Mouse (Mus musculus) frontal cortex, adult (tissue): ENCODE measurements around the gene Psmd3.

ENCODE experiments used
- ATAC-seq: cut with Nextera tagmentation; 2 replicates; pipeline ENCODE4 v1.9.2; 2017; ENCODE audit warnings: mild to moderate bottlenecking, moderate library complexity, mixed read lengths; ENCODE audit not compliant: low TSS enrichment

The Psmd3 gene

DNA sequence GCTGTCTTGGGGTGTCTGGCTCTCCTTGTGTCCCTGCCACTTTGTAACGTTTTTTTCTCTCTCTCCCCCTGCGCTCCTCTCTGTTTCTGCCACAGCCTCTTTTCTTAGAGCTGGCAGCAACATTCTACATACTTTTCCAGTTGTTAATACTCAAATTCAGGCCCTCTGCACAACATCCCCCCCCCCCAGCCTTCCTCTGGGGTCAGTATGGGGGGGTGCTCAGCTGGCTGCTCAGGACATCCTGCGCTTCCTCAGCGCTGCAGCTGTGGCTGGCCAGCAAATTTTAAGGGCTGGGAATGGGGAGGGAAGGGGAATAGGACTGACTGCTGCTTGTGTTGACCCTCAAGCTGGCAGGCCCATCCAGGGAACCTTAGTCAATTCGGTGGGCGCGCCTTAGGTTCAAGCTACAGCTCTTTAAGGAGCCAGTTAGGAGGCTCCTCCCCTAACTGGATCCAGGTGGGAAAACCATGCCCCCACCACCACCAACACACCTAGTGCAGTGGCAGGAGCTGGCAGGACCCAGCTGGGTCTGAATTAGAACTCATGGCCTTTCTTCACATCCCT is 62.2 kb downstream of the Psmd3 start:
- ATAC-seq = no peak
